Mouse (Mus musculus): ENCODE measurements at regions not wholly inside any gene's neighbourhood (a gene's known extent, or its start where the extent isn't known, plus 50 kb on each side); places are given as distances from the start of the nearest gene placed in this dataset.

DNA sequence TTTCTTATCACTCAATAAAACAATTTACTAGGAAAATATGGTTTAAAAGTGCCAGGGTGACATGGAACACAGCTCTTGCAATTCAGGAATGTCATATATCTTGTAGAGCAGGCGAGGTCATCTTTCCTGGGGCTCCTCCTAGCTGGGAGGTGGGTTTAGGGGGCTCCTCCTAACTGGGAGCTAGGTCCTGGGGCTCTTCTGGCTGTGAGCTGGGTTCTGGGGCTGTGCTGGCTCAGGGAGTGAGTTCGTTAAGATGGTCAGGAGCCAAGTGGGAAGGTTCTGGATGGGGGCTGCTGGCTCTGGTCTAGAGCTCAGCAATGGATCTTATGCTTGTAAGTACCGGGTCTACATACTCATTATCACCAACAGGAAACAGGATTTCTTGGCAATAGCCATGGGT lies 306.8 kb upstream of the Rnaseh2b start:
- CTCF ChIA-PET = no interaction called here

DNA sequence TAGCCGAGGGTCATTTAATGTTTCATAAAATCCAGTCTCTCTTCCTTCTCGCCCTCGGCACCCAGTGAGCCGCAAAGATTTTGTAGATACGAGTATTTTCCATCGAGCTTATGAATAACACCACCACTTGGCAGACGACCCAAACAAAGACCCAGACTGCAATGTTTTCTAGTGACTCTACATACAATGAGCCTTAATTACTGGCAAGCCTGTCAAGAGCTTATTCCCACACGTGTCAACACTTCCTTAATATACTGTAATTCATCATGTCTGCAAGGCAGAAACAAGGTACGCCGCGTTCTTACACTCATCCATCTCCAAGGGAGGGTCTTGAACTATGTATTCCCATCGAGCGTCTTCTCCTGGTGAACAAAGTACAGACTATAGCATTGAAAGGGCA lies 306.2 kb upstream of the Rnaseh2b start:
- CTCF ChIA-PET = no interaction called here

- CTCF ChIA-PET = no interaction called here
These were observed 297.1 kb upstream of the Rnaseh2b start for GRCm38 (mm10) chr14:61995253-61995652.

GRCm38 (mm10) chr14:61997736-61998135 lies 294.7 kb upstream of the Rnaseh2b start:
- CTCF ChIA-PET = interaction anchor here (0.5 to 0.7 kb wide), 2 partner anchors 160 to 543 kb away, joined by 3 read pairs; no protein-coding TSS in a partner anchor

- CTCF ChIA-PET = interaction anchor here (0.5 to 0.7 kb wide), 2 partner anchors 161 to 544 kb away, joined by 3 read pairs; no protein-coding TSS in a partner anchor
These were observed 294.1 kb upstream of the Rnaseh2b start for GRCm38 (mm10) chr14:61998259-61998658.

DNA sequence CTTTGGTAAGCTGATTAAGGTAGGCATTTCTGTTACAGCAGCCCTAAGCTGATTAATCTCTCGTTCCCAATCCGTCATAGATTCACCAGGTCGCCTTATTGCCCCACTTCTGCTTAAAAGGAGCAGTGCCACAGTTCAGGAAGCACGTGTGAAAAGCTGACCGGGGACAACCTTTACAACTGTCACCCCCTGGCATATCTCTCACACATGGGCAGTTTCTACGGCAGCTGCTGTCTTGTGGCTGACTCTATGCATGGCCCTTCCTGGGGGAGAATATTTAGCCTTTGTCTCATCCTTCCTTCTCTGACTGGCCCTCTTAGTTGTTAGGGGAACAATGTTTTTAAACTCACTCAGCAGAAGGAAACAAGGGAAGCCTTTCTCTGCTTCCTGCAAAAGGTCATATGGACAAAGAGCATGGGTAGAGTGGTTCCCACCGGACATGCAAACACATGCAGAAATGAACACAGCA lies 290.9 kb upstream of the Rnaseh2b start:
- CTCF ChIA-PET = no interaction called here

- CTCF ChIA-PET = no interaction called here
These were observed 290.3 kb upstream of the Rnaseh2b start for GRCm38 (mm10) chr14:62002131-62002530.

DNA sequence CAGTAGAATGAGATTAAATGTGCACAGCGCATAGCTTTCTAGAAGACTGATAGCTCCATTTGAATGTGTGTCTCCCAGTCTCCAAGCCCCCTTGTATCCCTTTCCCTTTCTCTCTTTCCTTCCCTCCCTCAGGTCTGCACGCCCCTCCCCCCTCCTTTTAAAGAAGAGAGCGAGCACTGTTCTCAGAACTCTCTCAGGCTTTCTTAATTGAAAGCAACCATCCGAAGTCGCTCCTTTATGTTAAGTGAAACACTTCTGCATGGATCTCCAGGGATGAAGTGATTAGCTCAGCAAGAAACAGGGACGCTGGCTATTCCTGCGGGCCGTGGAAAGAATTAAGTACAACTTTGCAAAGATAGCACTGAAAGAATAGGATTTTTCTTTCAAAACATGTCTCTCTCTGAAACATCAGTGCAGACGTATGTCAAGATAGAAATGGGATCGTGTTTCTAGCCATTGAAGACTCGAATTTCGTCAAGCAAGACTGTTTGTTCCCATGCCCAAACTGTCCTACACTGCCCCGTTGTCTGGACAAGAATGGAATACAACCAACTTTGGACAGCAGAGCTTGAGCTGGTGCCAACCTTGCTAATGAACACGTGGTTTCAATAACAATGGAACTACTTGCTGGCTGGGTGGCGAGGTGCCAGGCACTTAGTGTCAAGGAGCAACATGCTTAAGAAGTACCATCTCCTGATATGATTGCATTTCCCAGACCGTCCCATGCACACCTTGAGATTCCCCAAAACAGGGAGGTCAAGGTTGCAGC lies 289.2 kb upstream of the Rnaseh2b start:
- CTCF ChIA-PET = no interaction called here

DNA sequence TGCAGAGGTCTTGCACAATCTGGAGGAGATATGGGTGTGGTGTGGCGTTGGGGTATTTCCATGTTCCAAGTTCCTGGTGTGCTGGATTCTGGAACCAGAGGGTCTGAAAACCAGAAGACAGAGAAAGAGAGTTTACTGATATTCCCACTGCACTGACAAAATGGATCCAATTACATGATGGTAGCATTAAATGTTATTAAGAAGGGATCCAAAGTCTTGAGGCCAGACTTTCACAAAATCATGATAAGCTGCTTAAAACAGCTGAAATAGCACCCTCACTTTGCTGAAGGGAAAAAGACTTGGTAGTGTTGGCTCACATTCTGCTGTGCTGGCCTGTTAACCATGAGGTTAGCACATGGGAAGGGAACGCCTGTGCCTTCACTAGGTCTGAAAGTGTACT lies 288.6 kb upstream of the Rnaseh2b start:
- CTCF ChIA-PET = no interaction called here

DNA sequence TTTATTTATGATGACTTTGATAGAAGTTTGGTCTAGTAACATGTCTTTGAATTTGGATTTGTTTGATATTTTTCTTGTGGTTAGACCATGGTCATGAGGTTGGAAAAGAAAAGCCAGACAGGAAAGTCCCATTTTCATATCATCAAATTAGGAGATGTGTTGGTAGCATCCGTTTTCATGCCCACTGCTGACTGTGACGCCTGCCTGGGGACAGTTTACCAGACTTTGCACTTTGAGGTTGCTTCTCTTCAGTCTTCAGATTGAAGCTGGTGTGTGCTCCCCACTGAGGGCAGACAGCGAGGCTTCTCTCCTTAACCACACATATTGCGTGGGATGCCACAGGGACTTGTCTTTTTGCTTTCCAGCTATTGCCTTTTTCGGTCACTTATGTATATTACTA lies 283.7 kb upstream of the Rnaseh2b start:
- CTCF ChIA-PET = no interaction called here

DNA sequence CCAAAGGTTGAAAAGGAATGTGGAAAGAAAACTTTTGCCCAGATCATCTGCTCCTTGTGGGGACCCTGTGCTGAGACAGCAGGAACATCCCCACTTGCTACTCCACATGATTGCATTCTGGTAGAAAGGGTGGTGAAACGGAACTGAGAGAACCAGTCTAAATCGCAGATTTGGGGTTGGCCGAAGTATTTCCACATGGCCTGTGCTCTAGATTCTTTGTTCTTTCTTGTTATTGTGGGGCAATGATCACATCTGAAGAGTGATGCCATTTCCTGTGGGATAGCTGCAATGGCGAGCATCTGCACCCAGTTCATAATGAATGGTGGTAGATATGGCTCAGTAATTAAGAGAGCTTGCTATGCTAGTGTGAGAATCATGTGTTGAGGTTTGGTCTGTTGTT lies 273.6 kb upstream of the Rnaseh2b start:
- CTCF ChIA-PET = no interaction called here

- CTCF ChIA-PET = no interaction called here
These were observed 271.4 kb upstream of the Rnaseh2b start for GRCm38 (mm10) chr14:62020996-62021395.

DNA sequence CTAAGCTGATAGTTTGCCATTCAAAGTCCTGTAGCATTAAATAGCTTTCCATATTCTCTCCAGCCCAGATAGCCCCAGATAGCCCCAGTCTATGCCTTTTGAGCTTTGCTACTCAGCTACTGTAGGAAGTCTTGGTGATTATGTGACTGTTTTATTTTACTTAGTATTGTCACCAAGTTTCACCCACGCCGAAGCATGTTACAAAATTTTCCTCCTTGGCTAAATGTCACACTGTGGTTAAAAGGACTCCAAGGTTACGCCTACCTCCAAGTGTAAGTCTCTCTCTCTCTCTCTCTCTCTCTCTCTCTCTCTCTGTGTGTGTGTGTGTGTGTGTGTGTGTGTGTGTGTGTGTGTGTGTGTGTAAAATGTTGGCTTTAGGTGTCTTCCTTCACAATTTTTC lies 270.2 kb upstream of the Rnaseh2b start:
- CTCF ChIA-PET = no interaction called here

GRCm38 (mm10) chr14:62023022-62023421 lies 269.4 kb upstream of the Rnaseh2b start:
- CTCF ChIA-PET = no interaction called here

DNA sequence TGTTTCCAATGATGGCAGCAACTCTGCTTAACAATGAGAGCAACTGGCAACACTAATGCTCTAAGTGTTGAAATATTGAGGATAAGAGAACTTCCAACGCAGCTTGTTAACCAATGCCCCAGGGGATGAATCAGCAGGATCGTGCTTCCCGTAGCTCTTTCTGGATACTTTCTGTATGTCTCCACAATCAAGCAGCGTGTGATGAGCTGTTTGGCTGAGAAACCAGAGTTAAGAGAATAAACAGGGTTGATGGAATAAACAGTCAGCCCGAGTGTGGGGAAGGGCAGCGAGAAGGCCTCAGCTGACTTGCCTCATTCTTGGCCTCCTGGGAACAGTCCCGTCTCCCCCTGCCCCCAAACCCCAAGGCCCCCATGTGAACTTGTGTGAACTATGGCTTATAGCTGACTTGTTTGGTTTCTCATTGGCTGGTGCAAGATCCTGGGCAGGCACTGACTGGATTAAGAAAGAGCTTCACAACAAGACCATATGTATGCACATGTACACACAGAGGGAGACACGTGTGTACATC lies 264.6 kb upstream of the Rnaseh2b start:
- CTCF ChIA-PET = no interaction called here

GRCm38 (mm10) chr14:62030059-62030458 lies 262.3 kb upstream of the Rnaseh2b start:
- CTCF ChIA-PET = no interaction called here

DNA sequence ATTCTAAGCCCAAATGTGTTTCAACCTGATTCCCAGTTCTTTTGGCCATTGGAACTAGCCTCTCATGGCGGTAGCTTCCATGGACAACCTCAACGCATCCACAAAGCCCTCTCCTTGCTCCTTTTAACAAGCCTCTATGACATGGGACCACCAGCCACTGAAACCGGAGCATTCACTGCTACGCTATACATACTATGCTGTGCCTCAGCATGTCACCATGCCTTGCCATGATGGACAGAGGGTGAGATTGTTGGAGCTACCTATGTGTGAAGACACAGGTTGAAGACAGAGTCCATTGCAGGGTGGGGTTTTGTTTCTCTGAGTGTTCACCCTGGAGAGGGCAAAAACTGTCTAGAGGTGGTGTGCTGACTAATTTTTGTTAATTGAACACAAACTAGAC lies 258.7 kb upstream of the Rnaseh2b start:
- CTCF ChIA-PET = interaction anchor here (0.6 kb wide), 1 partner anchor 1622 kb away, joined by 13 read pairs; no protein-coding TSS in a partner anchor

DNA sequence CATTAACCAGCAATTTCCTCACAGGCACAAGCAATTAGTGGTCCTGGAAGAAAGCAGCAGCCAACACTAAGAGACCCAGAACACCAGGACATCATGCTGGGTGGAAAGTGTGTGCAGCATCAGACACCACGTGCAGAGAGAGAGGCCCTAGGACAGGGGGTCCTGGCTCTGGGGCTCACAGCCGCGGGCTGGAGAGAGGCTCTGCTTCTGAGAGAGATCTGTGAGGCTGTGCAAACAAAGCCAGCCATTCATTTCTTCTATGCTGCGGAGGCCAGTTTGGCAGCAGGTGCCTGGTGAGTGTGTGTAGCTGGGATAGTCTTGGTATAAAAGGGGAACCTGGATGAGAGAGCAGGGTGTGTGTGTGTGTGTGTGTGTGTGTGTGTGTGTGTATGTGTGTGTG lies 257.7 kb upstream of the Rnaseh2b start:
- CTCF ChIA-PET = no interaction called here

- CTCF ChIA-PET = no interaction called here
These were observed 257.0 kb upstream of the Rnaseh2b start for GRCm38 (mm10) chr14:62035416-62035815.

GRCm38 (mm10) chr14:62037514-62037913 lies 254.9 kb upstream of the Rnaseh2b start:
- CTCF ChIA-PET = no interaction called here

DNA sequence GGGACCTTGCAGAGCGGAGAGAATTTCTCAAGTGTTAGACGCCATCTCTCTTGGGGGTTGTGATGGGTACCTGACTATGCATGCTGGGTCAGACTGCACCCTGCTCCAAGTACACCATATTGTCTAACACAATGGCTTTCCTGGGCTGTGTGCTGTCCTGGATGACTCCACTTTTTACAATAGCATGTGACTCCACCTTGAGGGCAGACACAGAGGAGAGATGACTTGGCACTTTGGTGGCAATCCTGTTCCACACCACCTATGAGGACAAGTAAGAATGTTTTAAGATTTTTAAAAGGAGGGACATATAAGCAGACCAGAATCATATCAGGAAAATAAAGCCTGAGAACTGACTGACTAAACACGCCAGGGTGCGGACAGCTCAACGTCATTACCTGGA lies 254.5 kb upstream of the Rnaseh2b start:
- CTCF ChIA-PET = no interaction called here

DNA sequence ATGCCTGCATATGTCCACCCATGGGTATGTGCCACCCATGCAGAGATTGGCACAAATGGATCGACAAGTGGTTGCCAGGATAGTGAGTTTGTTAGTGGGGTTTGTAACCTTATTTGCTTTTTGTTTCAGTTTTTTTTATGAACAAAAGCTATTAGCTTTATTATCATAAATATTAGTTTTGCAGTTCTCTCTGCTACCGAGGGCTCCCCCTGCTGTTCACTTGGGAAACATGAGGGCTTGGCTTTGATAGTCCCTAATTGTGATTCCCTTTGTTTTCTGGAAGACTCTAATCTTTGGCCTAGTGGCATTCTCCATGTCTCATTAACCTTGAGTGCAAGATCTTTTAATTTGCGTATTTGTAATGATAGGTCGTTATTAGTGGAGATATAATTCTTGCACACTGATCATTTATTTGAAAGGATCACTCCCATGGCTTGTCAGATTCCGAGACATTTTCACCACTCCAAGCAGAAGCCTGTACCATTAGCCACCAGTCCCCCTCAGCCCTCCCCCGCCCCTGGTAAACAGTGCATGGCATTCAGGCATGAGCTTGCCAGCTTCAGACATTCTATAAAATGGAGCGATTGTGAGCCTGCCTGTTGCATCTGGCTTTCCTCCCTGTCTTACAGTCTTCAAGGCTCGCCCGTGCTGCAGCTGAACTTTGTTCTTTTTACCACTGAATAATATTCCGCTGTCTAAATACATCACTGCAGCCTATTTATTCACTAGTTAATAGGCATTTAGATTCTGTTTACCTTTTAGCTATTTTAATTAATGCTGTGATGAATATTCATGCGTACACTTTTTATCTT lies 249.9 kb upstream of the Rnaseh2b start:
- CTCF ChIA-PET = interaction anchor here (0.7 kb wide), 2 partner anchors 29 to 471 kb away, joined by 4 to 5 read pairs; no protein-coding TSS in a partner anchor

- CTCF ChIA-PET = interaction anchor here (0.7 kb wide), 1 partner anchor 28 kb away, joined by 5 read pairs; no protein-coding TSS in a partner anchor
These were observed 249.3 kb upstream of the Rnaseh2b start for GRCm38 (mm10) chr14:62043117-62043422.
